Mouse (Mus musculus) limb, embryonic 15.5 days (tissue): ENCODE data around the gene Cacna2d4. TPM values are rescaled to one million over a fixed set of nuclear protein-coding genes. Genes with fewer than 3 reads are reported as not detected.

ENCODE experiments used
- ATAC-seq: fragments of 200-750 bp; cut with Nextera tagmentation; 2 replicates; pipeline ENCODE4 v1.8.0; 2017; ENCODE audit warnings: low read depth, moderate TSS enrichment; ENCODE audit not compliant: insufficient number of reproducible peaks, low FRiP score, low TSS enrichment
- H3K27ac ChIP-seq: fragments of 300-500 bp; sonication (generic); 2 replicates; pipeline ENCODE4 v1.5.1; 2015; ENCODE audit warnings: moderate library complexity, mild to moderate bottlenecking, inconsistent platforms
- H3K27me3 ChIP-seq: fragments of 300-500 bp; sonication (generic); 2 replicates; pipeline ENCODE4 v1.6.1; 2015; ENCODE audit warnings: inconsistent platforms
- H3K36me3 ChIP-seq: fragments of 300-500 bp; sonication (generic); 2 replicates; pipeline ENCODE4 v1.6.1; 2015; ENCODE audit warnings: inconsistent platforms
- H3K4me1 ChIP-seq: fragments of 300-500 bp; sonication (generic); 2 replicates; pipeline ENCODE4 v1.6.1; 2015; ENCODE audit warnings: inconsistent platforms
- H3K4me2 ChIP-seq: fragments of 300-500 bp; sonication (generic); 2 replicates; pipeline ENCODE4 v1.6.1; 2015; ENCODE audit warnings: mild to moderate bottlenecking, inconsistent platforms
- H3K4me3 ChIP-seq: fragments of 300-500 bp; sonication (generic); 2 replicates; pipeline ENCODE4 v1.5.1; 2015; ENCODE audit warnings: mild to moderate bottlenecking, inconsistent platforms
- H3K9ac ChIP-seq: fragments of 300-500 bp; sonication (generic); 2 replicates; pipeline ENCODE4 v1.6.1; 2015; ENCODE audit warnings: inconsistent platforms
- H3K9me3 ChIP-seq: fragments of 300-500 bp; sonication (generic); 2 replicates; pipeline ENCODE4 v1.6.1; 2016; ENCODE audit warnings: inconsistent platforms
- WGBS: fragments of 180-500 bp; shearing (Covaris S2); methylation state at CpG from one replicate; pipeline ENCODE4 v1.1.7; 2015; 5-methylcytosine and 5-hydroxymethylcytosine counted together
- polyA plus RNA-seq: library from polyadenylated mRNA; unstranded; fragments of >200 nt; fragmentation: Nextera tagmentation; extraction: Ambion mirVana; gene quantifications from 2 replicates; pipeline ENCODE4 v1.2.1, GENCODE M21; 2015

The Cacna2d4 gene
- polyA plus RNA-seq, 1 experiment from 2014 or later = 0.03 TPM

DNA sequence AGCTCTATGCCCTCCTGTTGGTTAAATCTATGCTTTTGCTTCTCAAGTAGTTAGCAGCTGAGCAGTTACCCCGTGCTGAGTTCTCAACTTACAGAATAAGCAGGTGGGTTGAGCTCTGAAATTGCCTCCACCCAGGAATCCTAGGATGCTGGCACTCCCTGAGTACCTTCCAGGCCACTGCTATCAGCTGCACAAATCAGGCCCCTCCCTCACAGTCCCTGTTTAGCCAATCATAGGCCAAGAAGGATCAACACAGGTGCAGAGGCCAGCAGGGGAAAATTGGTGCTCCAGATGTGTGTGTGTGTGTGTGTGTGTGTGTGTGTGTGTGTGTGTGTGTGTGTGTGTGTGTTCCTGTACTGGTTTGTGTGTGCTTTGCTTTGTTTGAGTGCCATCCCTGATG lies 95.8 kb downstream of the Cacna2d4 start:
- 0% methylated on average over 1 of the region's 1 CpGs for WGBS

DNA sequence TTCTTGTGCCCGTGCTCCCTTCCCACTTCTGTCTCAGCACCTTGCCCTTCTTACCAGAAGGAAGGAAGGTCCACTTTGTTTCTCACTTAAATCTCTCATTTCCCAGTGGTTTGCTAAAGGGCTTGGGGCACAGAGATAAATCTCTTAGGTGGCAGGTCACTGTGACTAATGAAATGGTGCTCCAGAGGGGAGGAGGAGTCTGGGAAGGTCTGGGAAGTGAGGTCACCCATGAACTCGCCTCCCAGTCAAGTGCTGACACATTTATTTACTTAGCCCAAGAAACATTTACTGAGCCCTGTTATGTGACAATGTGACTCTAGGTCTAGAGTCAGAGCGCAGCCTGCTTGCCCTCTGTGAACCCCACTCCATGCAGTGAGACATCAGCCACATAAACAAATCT lies 96.9 kb downstream of the Cacna2d4 start:
- H3K27me3 ChIP-seq = peaks cover 50% of the 10 kb centered on the region
- ATAC-seq = no peak
- H3K4me2 ChIP-seq = no peak overlapping the region
- no peak overlapping the region for H3K27ac ChIP-seq
- H3K9ac ChIP-seq = no peak overlapping the region
- WGBS = 4% methylated on average over 3 of the region's 3 CpGs
- no peaks in the 10 kb centered on the region for H3K9me3 ChIP-seq
- no peaks in the 10 kb centered on the region for H3K36me3 ChIP-seq
- H3K4me1 ChIP-seq = peaks cover 17% of the 10 kb centered on the region
- no peak overlapping the region for H3K4me3 ChIP-seq

More for the DNA sequence above, 95.8 kb downstream of the Cacna2d4 start:
- H3K4me2 ChIP-seq = no peak overlapping the region
- peaks cover 17% of the 10 kb centered on the region for H3K4me1 ChIP-seq
- H3K9ac ChIP-seq = no peak overlapping the region
- H3K36me3 ChIP-seq = no peaks in the 10 kb centered on the region
- no peak overlapping the region for H3K27ac ChIP-seq
- no peak overlapping the region for H3K4me3 ChIP-seq
- no peak for ATAC-seq
- peaks cover 61% of the 10 kb centered on the region for H3K27me3 ChIP-seq
- no peaks in the 10 kb centered on the region for H3K9me3 ChIP-seq

GRCm38 (mm10) chr6:119333831-119334230 lies 97.5 kb downstream of the Cacna2d4 start:
- H3K9ac ChIP-seq = no peak overlapping the region
- no peaks in the 10 kb centered on the region for H3K9me3 ChIP-seq
- H3K27ac ChIP-seq = no peak overlapping the region
- H3K36me3 ChIP-seq = no peaks in the 10 kb centered on the region
- no peak overlapping the region for H3K4me2 ChIP-seq
- no peak overlapping the region for H3K4me3 ChIP-seq
- ATAC-seq = no peak
- 30% methylated on average over 3 of the region's 3 CpGs for WGBS
- peaks cover 43% of the 10 kb centered on the region for H3K27me3 ChIP-seq
- H3K4me1 ChIP-seq = peaks cover 13% of the 10 kb centered on the region

DNA sequence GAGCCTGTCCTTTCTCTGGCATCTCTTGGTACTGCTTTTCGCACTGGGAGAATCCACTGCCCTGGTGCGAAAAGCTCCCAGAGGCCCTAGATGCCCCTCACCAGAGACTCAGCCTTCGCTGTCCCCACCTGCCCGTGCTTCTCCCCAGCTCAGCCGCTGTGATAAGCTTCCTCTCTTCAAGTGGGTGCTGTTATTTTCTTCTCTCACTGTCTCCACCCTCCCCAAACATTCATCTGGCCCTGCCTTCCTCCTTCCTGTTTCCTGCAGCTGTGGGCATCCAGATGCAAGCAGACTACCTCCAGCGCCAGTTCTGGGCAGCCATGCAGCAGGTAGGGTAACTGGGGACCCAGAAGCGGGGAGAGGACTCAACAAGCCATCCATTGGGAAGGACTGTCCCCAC lies 99.8 kb downstream of the Cacna2d4 start:
- no peak for ATAC-seq
- 80% methylated on average over 7 of the region's 7 CpGs for WGBS
- no peak overlapping the region for H3K4me3 ChIP-seq
- no peak overlapping the region for H3K4me2 ChIP-seq
- no peaks in the 10 kb centered on the region for H3K4me1 ChIP-seq
- no peaks in the 10 kb centered on the region for H3K9me3 ChIP-seq
- no peak overlapping the region for H3K27ac ChIP-seq
- no peak overlapping the region for H3K9ac ChIP-seq
- no peaks in the 10 kb centered on the region for H3K36me3 ChIP-seq
- H3K27me3 ChIP-seq = peaks cover 20% of the 10 kb centered on the region

DNA sequence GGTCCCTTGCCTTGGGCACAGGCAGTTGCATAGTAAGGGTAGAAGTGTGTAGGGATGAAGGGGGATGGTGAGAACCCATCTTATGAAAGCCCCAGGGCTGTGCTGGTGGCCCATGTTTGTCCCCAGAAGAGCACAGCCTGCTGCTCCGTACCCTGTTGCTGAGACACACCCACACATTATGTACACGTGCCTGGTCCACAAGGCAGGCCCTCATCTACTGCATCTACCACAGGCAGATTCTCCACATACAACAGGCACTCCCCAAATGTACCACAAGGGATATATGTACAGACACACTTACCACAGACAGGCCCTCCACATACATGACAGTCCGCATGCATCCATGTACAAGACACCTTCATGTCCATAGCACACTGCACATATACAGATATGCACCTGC lies 101.0 kb downstream of the Cacna2d4 start:
- H3K4me2 ChIP-seq = no peak overlapping the region
- H3K27ac ChIP-seq = no peak overlapping the region
- no peak for ATAC-seq
- H3K9ac ChIP-seq = no peak overlapping the region
- peaks cover 10% of the 10 kb centered on the region for H3K27me3 ChIP-seq
- no peaks in the 10 kb centered on the region for H3K36me3 ChIP-seq
- no peak overlapping the region for H3K4me3 ChIP-seq
- 65% methylated on average over 3 of the region's 3 CpGs for WGBS
- no peaks in the 10 kb centered on the region for H3K4me1 ChIP-seq
- H3K9me3 ChIP-seq = no peaks in the 10 kb centered on the region

DNA sequence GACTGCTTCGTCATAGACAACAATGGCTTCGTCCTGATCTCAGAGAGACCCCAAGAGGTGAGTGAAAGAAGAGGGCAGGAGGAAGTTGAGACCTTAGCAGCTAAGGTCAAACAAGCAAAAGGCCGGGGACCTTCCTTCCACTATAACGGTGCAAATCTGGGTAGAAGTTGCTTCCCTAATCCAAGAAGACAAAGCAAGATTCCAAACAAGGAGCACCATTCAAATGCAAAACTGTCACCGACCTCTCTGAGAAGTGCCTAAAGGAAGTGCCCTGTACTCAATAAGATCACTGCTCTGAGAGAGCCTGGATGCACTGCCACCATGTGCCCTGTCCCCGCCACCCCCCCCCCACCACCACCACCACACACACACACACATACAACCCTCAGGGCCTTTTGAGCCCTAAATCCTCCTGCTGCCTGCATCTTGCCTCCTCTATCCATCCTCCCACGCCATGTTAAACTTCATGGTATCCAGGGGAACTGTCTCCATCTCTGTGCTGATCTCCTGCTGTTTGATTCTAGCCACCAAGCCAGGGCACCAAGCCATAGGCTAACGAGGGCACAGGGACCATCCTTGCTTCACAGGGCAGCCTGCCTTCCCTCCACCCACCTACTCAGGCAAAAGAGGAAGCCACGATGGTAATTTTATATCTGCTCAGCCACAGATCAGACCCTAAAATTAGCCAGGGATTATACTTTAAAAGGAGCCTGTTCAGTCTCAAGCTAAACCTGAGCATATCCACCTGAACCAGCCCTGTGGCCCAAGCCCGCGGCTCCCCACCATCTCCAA lies 102.0 kb downstream of the Cacna2d4 start:
- Histone ChIP-seq H3K4me2 (no peak overlapping the region), H3K27me3 (no peaks in the 10 kb centered on the region), H3K4me1 (no peaks in the 10 kb centered on the region), H3K4me3 (no peak overlapping the region), H3K9me3 (no peaks in the 10 kb centered on the region), H3K36me3 (no peaks in the 10 kb centered on the region), H3K27ac (no peak overlapping the region), H3K9ac (no peak overlapping the region)
- ATAC-seq = no peak
- 43% methylated on average over 11 of the region's 11 CpGs for WGBS

DNA sequence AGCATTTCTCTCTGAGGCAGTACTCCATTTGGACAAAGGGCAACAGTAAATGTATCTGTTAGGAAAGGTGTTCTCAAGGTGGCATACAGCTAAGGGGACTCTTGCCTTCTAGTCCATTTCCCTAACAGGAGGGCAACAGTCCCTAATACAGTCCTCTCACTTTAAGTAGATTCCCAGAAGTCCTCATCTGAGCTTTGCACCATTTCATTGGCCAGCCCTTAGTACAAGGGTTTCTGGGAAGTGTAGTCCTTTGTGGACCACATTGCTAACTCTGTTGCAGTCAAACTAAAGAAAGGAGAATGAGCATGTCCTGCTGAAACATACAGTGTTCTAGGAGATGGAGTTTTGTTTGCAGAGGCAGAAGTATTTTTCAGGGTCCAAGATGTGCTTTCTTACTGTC lies 105.1 kb downstream of the Cacna2d4 start:
- Histone ChIP-seq H3K4me1 (no peaks in the 10 kb centered on the region), H3K4me2 (no peak overlapping the region), H3K27me3 (no peaks in the 10 kb centered on the region)

GRCm38 (mm10) chr6:119346257-119346656 lies 109.9 kb downstream of the Cacna2d4 start:
- no peak overlapping the region for H3K27ac ChIP-seq
- H3K36me3 ChIP-seq = no peaks in the 10 kb centered on the region
- WGBS = 54% methylated on average over 10 of the region's 10 CpGs
- H3K4me2 ChIP-seq = no peak overlapping the region
- no peaks in the 10 kb centered on the region for H3K27me3 ChIP-seq
- H3K9ac ChIP-seq = no peak overlapping the region
- no peak for ATAC-seq
- H3K4me3 ChIP-seq = no peak overlapping the region
- H3K9me3 ChIP-seq = no peaks in the 10 kb centered on the region
- no peaks in the 10 kb centered on the region for H3K4me1 ChIP-seq

More for the DNA sequence above, 105.1 kb downstream of the Cacna2d4 start:
- Histone ChIP-seq H3K9me3 (no peaks in the 10 kb centered on the region), H3K36me3 (no peaks in the 10 kb centered on the region), H3K9ac (no peak overlapping the region), H3K27ac (no peak overlapping the region), H3K4me3 (no peak overlapping the region)
- no peak for ATAC-seq

DNA sequence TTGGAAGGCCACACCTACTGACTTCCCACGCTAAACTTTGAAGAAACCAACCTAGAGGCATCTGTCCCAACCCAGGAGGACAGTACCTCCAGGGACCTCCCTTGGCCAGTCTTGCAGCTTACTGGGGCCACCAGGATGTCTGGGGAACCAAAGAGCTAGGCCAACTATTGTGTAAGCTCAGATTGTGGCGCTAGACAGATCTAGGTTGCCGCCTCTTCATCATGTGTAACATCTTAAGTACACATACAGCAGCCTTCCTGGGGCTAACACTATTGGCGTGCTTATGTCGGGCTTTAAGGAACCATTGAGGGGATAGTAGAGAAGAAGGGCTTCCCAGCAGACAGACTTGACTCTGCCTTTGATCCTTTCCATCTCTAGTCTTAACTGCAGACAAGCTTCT lies 111.5 kb downstream of the Cacna2d4 start:
- Histone ChIP-seq H3K4me1 (no peaks in the 10 kb centered on the region), H3K36me3 (peaks cover 7% of the 10 kb centered on the region; the same call in 1 of the 2 replicates), H3K9ac (no peak overlapping the region), H3K27ac (no peak overlapping the region), H3K4me2 (no peak overlapping the region), H3K27me3 (no peaks in the 10 kb centered on the region), H3K4me3 (no peak overlapping the region), H3K9me3 (no peaks in the 10 kb centered on the region)
- no peak for ATAC-seq
- 82% methylated on average over 5 of the region's 5 CpGs for WGBS

GRCm38 (mm10) chr6:119348234-119348633 lies 111.9 kb downstream of the Cacna2d4 start:
- H3K27ac ChIP-seq = no peak overlapping the region
- ATAC-seq = no peak
- peaks cover 9% of the 10 kb centered on the region for H3K36me3 ChIP-seq
- no peak overlapping the region for H3K4me3 ChIP-seq
- no peak overlapping the region for H3K9ac ChIP-seq
- no peaks in the 10 kb centered on the region for H3K27me3 ChIP-seq
- no peak overlapping the region for H3K4me2 ChIP-seq
- H3K4me1 ChIP-seq = no peaks in the 10 kb centered on the region
- WGBS = 0% methylated on average over 1 of the region's 1 CpGs
- H3K9me3 ChIP-seq = no peaks in the 10 kb centered on the region

- WGBS = 80% methylated on average over 9 of the region's 9 CpGs
- ATAC-seq = no peak
- no peak overlapping the region for H3K4me2 ChIP-seq
Measured at GRCm38 (mm10) chr6:119350703-119351198, 114.4 kb downstream of the Cacna2d4 start.

DNA sequence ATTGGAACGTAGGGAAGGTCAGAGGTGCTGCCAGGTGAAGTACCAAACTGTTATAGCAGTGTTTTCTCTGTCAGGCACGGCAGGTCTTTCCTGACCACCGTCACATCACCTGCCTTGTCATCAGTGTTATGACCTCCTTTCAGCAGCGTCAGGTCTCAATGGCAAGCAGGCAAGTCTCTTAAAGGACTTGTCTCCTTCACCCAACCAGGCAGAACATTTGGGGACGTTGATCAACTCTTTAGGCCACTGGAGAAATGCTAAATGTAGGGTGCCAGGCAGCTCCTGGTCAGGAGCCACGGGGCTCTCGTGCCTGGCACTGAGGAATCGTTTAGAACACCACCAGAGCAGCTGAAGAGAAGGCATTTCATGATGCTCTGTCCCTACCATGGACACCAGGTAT lies 115.3 kb downstream of the Cacna2d4 start:
- no peaks in the 10 kb centered on the region for H3K9me3 ChIP-seq
- no peak overlapping the region for H3K4me3 ChIP-seq
- no peak overlapping the region for H3K9ac ChIP-seq
- no peak overlapping the region for H3K4me2 ChIP-seq
- no peak for ATAC-seq
- no peak overlapping the region for H3K27ac ChIP-seq
- H3K27me3 ChIP-seq = no peaks in the 10 kb centered on the region
- H3K36me3 ChIP-seq = peaks cover 42% of the 10 kb centered on the region
- WGBS = 78% methylated on average over 8 of the region's 8 CpGs
- H3K4me1 ChIP-seq = no peaks in the 10 kb centered on the region

More at GRCm38 (mm10) chr6:119350703-119351198, 114.4 kb downstream of the Cacna2d4 start:
- H3K4me3 ChIP-seq = no peak overlapping the region
- peaks cover 33% of the 10 kb centered on the region for H3K36me3 ChIP-seq
- H3K9me3 ChIP-seq = no peaks in the 10 kb centered on the region
- no peak overlapping the region for H3K27ac ChIP-seq
- no peaks in the 10 kb centered on the region for H3K27me3 ChIP-seq
- H3K4me1 ChIP-seq = no peaks in the 10 kb centered on the region
- no peak overlapping the region for H3K9ac ChIP-seq
